Mouse (Mus musculus): ENCODE data around the gene Inpp5f. TPM values are rescaled to one million over a fixed set of nuclear protein-coding genes. Genes with fewer than 3 reads are reported as not detected.

Gene Inpp5f
- polyA plus RNA-seq, 1 experiment from 2014 or later = 257 TPM

- no peaks in the 10 kb centered on the region for H3K9me3 ChIP-seq (replicated peaks; ENCODE audit: control insufficient read depth, low read length)
- H3K4me1 ChIP-seq (ENCODE audit: control insufficient read depth, insufficient read depth, low read length) = peaks cover 8% of the 10 kb centered on the region
- H3K4me2 ChIP-seq (ENCODE audit: low read length) = peak overlapping the region; percentile 82
- DNase-seq (ENCODE audit: low spot score) (no peak), ATAC-seq (peak; percentile 3; the same call in 1 of the 2 replicates)
- H3K27ac ChIP-seq (ENCODE audit: low read depth, low read length) = no peak overlapping the region
- H3K9ac ChIP-seq (ENCODE audit: low read length) = no peak overlapping the region
- H3K27me3 ChIP-seq (replicated peaks; ENCODE audit: control insufficient read depth, insufficient read depth, low read length) = no peaks in the 10 kb centered on the region
- peak overlapping the region; percentile 77 for H3K4me3 ChIP-seq (ENCODE audit: low read depth, low read length)
- H3K36me3 ChIP-seq (ENCODE audit: control insufficient read depth, insufficient read depth, low read length) = no peaks in the 10 kb centered on the region
- WGBS = 79% methylated on average over 6 of the region's 6 CpGs
Observed at GRCm38 (mm10) chr7:128610490-128610889, 638 bp upstream of the Inpp5f start.

- 19% methylated on average over 22 of the region's 22 CpGs for WGBS
- Histone ChIP-seq H3K27ac (ENCODE audit: low read depth, low read length) (peak overlapping the region; percentile 70; the same call in 1 of the 2 replicates), H3K4me3 (ENCODE audit: low read depth, low read length) (peak overlapping the region; percentile 77), H3K36me3 (ENCODE audit: control insufficient read depth, insufficient read depth, low read length) (no peaks in the 10 kb centered on the region), H3K27me3 (replicated peaks; ENCODE audit: control insufficient read depth, insufficient read depth, low read length) (no peaks in the 10 kb centered on the region), H3K9ac (ENCODE audit: low read length) (peak overlapping the region; percentile 86), H3K9me3 (replicated peaks; ENCODE audit: control insufficient read depth, low read length) (no peaks in the 10 kb centered on the region), H3K4me1 (ENCODE audit: control insufficient read depth, insufficient read depth, low read length) (peaks cover 8% of the 10 kb centered on the region), H3K4me2 (ENCODE audit: low read length) (peak overlapping the region; percentile 82)
- ATAC-seq = no peak
- no peak for DNase-seq (ENCODE audit: low spot score)
Observed at GRCm38 (mm10) chr7:128611799-128612411, 777 bp downstream of the Inpp5f start.

GRCm38 (mm10) chr7:128612521-128613181 is 1.5 kb downstream of the Inpp5f start:
- no peak overlapping the region for H3K9ac ChIP-seq (ENCODE audit: low read length)
- DNase-seq (ENCODE audit: low spot score) (no peak), ATAC-seq (no peak)
- H3K36me3 ChIP-seq (ENCODE audit: control insufficient read depth, insufficient read depth, low read length) = no peaks in the 10 kb centered on the region
- H3K27ac ChIP-seq (ENCODE audit: low read depth, low read length) = no peak overlapping the region
- no peak overlapping the region for H3K4me3 ChIP-seq (ENCODE audit: low read depth, low read length)
- 84% methylated on average over 12 of the region's 12 CpGs for WGBS
- H3K27me3 ChIP-seq (replicated peaks; ENCODE audit: control insufficient read depth, insufficient read depth, low read length) = no peaks in the 10 kb centered on the region
- peak overlapping the region; percentile 82 for H3K4me2 ChIP-seq (ENCODE audit: low read length)
- no peaks in the 10 kb centered on the region for H3K9me3 ChIP-seq (replicated peaks; ENCODE audit: control insufficient read depth, low read length)
- peaks cover 8% of the 10 kb centered on the region for H3K4me1 ChIP-seq (ENCODE audit: control insufficient read depth, insufficient read depth, low read length)

GRCm38 (mm10) chr7:128613578-128613977 is 2.5 kb downstream of the Inpp5f start:
- ATAC-seq (no peak), DNase-seq (ENCODE audit: low spot score) (no peak)
- WGBS = 89% methylated on average over 2 of the region's 2 CpGs
- Histone ChIP-seq H3K9me3 (replicated peaks; ENCODE audit: control insufficient read depth, low read length) (no peaks in the 10 kb centered on the region), H3K9ac (ENCODE audit: low read length) (no peak overlapping the region), H3K4me3 (ENCODE audit: low read depth, low read length) (no peak overlapping the region), H3K4me1 (ENCODE audit: control insufficient read depth, insufficient read depth, low read length) (peaks cover 8% of the 10 kb centered on the region), H3K27me3 (replicated peaks; ENCODE audit: control insufficient read depth, insufficient read depth, low read length) (no peaks in the 10 kb centered on the region), H3K4me2 (ENCODE audit: low read length) (no peak overlapping the region), H3K36me3 (ENCODE audit: control insufficient read depth, insufficient read depth, low read length) (no peaks in the 10 kb centered on the region), H3K27ac (ENCODE audit: low read depth, low read length) (no peak overlapping the region)

GRCm38 (mm10) chr7:128617587-128617986 is 6.5 kb downstream of the Inpp5f start:
- no peak overlapping the region for H3K4me2 ChIP-seq (ENCODE audit: low read length)
- no peak overlapping the region for H3K27ac ChIP-seq (ENCODE audit: low read depth, low read length)
- no peaks in the 10 kb centered on the region for H3K27me3 ChIP-seq (replicated peaks; ENCODE audit: control insufficient read depth, insufficient read depth, low read length)
- no peak overlapping the region for H3K4me3 ChIP-seq (ENCODE audit: low read depth, low read length)
- DNase-seq (ENCODE audit: low spot score) (no peak), ATAC-seq (no peak)
- WGBS = 81% methylated on average over 1 of the region's 1 CpGs
- no peaks in the 10 kb centered on the region for H3K36me3 ChIP-seq (ENCODE audit: control insufficient read depth, insufficient read depth, low read length)
- H3K9me3 ChIP-seq (replicated peaks; ENCODE audit: control insufficient read depth, low read length) = no peaks in the 10 kb centered on the region
- H3K4me1 ChIP-seq (ENCODE audit: control insufficient read depth, insufficient read depth, low read length) = peaks cover 2% of the 10 kb centered on the region
- no peak overlapping the region for H3K9ac ChIP-seq (ENCODE audit: low read length)

GRCm38 (mm10) chr7:128620178-128620577 is 9.1 kb downstream of the Inpp5f start:
- Histone ChIP-seq H3K27me3 (replicated peaks; ENCODE audit: control insufficient read depth, insufficient read depth, low read length) (no peaks in the 10 kb centered on the region), H3K4me2 (ENCODE audit: low read length) (no peak overlapping the region), H3K4me3 (ENCODE audit: low read depth, low read length) (no peak overlapping the region), H3K36me3 (ENCODE audit: control insufficient read depth, insufficient read depth, low read length) (no peaks in the 10 kb centered on the region), H3K9me3 (replicated peaks; ENCODE audit: control insufficient read depth, low read length) (no peaks in the 10 kb centered on the region), H3K4me1 (ENCODE audit: control insufficient read depth, insufficient read depth, low read length) (peaks cover 5% of the 10 kb centered on the region), H3K27ac (ENCODE audit: low read depth, low read length) (no peak overlapping the region), H3K9ac (ENCODE audit: low read length) (no peak overlapping the region)
- ATAC-seq = no peak
- DNase-seq (ENCODE audit: low spot score) = no peak
- 93% methylated on average over 1 of the region's 1 CpGs for WGBS

- ATAC-seq = peak; percentile 79
- Histone ChIP-seq H3K4me1 (ENCODE audit: control insufficient read depth, insufficient read depth, low read length) (peaks cover 5% of the 10 kb centered on the region), H3K9me3 (replicated peaks; ENCODE audit: control insufficient read depth, low read length) (no peaks in the 10 kb centered on the region), H3K36me3 (ENCODE audit: control insufficient read depth, insufficient read depth, low read length) (no peaks in the 10 kb centered on the region), H3K27ac (ENCODE audit: low read depth, low read length) (no peak overlapping the region), H3K27me3 (replicated peaks; ENCODE audit: control insufficient read depth, insufficient read depth, low read length) (no peaks in the 10 kb centered on the region), H3K4me2 (ENCODE audit: low read length) (no peak overlapping the region), H3K9ac (ENCODE audit: low read length) (no peak overlapping the region), H3K4me3 (ENCODE audit: low read depth, low read length) (no peak overlapping the region)
- DNase-seq (ENCODE audit: low spot score) = peak; percentile 69
- WGBS = 11% methylated on average over 7 of the region's 7 CpGs
Observed at GRCm38 (mm10) chr7:128622266-128622961, 11.3 kb downstream of the Inpp5f start.

GRCm38 (mm10) chr7:128622994-128623393 is 11.9 kb downstream of the Inpp5f start:
- no peak for DNase-seq (ENCODE audit: low spot score)
- Histone ChIP-seq H3K4me1 (ENCODE audit: control insufficient read depth, insufficient read depth, low read length) (peaks cover 5% of the 10 kb centered on the region), H3K4me3 (ENCODE audit: low read depth, low read length) (no peak overlapping the region), H3K27ac (ENCODE audit: low read depth, low read length) (no peak overlapping the region), H3K9me3 (replicated peaks; ENCODE audit: control insufficient read depth, low read length) (no peaks in the 10 kb centered on the region), H3K36me3 (ENCODE audit: control insufficient read depth, insufficient read depth, low read length) (no peaks in the 10 kb centered on the region), H3K9ac (ENCODE audit: low read length) (no peak overlapping the region), H3K27me3 (replicated peaks; ENCODE audit: control insufficient read depth, insufficient read depth, low read length) (no peaks in the 10 kb centered on the region), H3K4me2 (ENCODE audit: low read length) (no peak overlapping the region)
- 16% methylated on average over 2 of the region's 2 CpGs for WGBS
- no peak for ATAC-seq

GRCm38 (mm10) chr7:128625382-128625781 is 14.3 kb downstream of the Inpp5f start:
- no peak overlapping the region for H3K9ac ChIP-seq (ENCODE audit: low read length)
- DNase-seq (ENCODE audit: low spot score) = no peak
- WGBS = 93% methylated on average over 2 of the region's 2 CpGs
- ATAC-seq = no peak
- no peaks in the 10 kb centered on the region for H3K9me3 ChIP-seq (replicated peaks; ENCODE audit: control insufficient read depth, low read length)
- H3K36me3 ChIP-seq (ENCODE audit: control insufficient read depth, insufficient read depth, low read length) = no peaks in the 10 kb centered on the region
- H3K4me2 ChIP-seq (ENCODE audit: low read length) = no peak overlapping the region
- no peak overlapping the region for H3K27ac ChIP-seq (ENCODE audit: low read depth, low read length)
- no peak overlapping the region for H3K4me3 ChIP-seq (ENCODE audit: low read depth, low read length)
- H3K27me3 ChIP-seq (replicated peaks; ENCODE audit: control insufficient read depth, insufficient read depth, low read length) = no peaks in the 10 kb centered on the region
- H3K4me1 ChIP-seq (ENCODE audit: control insufficient read depth, insufficient read depth, low read length) = peaks cover 5% of the 10 kb centered on the region

Measured in forebrain, embryonic 14.5 days (tissue).